In genomic region chr9:50725921-50726590, GRCm38 (mm10) we compare ENCODE assay signal across 11 mouse cellular contexts. TPM values are rescaled to one million over a fixed set of nuclear protein-coding genes. Genes with fewer than 3 reads are reported as not detected.
DNase-seq lines count a peak whose midpoint lies in the region; ATAC-seq and TF ChIP-seq lines count a peak whose summit lies in the region.
"Had no signal": no experiment of that assay in that cellular context is flagged by ENCODE, and none has a peak within 500 bp of the region (broad histone marks: within the 10 kb centered on the region; RNA-seq: fewer than 3 reads in every experiment).

No protein-coding gene starts in this region.

- H3K27ac ChIP-seq in heart, embryonic 12.5 days (ENCODE audit: poor library complexity, severe bottlenecking) = peak overlapping the region; percentile 70
- H3K27ac ChIP-seq in heart, postnatal 0 days (ENCODE audit: low read depth) = peak overlapping the region; percentile 76
- H3K27ac ChIP-seq in midbrain, embryonic 14.5 days (replicated peaks; ENCODE audit: low read depth, low read length) = peak overlapping the region; percentile 88
- no peak overlapping the region for H3K27ac ChIP-seq in stomach, postnatal 0 days (replicated peaks)

- H3K36me3 ChIP-seq in heart, embryonic 12.5 days = no peaks in the 10 kb centered on the region
- H3K36me3 ChIP-seq in heart, postnatal 0 days (replicated peaks; ENCODE audit: control insufficient read depth, insufficient read depth, low read length) = no peaks in the 10 kb centered on the region
- H3K36me3 ChIP-seq in midbrain, embryonic 14.5 days (ENCODE audit: control insufficient read depth, insufficient read depth, low read length) = no peaks in the 10 kb centered on the region
- no peaks in the 10 kb centered on the region for H3K36me3 ChIP-seq in stomach, postnatal 0 days (ENCODE audit: control insufficient read depth, insufficient read depth, low read length)

- no peak overlapping the region; the same call in 1 of the 2 replicates for H3K9ac ChIP-seq in heart, embryonic 12.5 days
- no peak overlapping the region for H3K9ac ChIP-seq in heart, postnatal 0 days (replicated peaks; ENCODE audit: low read depth, low read length)
- peak overlapping the region; percentile 80 for H3K9ac ChIP-seq in midbrain, embryonic 14.5 days (replicated peaks; ENCODE audit: low read length)
- no peak overlapping the region for H3K9ac ChIP-seq in stomach, postnatal 0 days (ENCODE audit: low read length)

- no peaks in the 10 kb centered on the region for H3K9me3 ChIP-seq in heart, embryonic 12.5 days (replicated peaks)
- H3K9me3 ChIP-seq in heart, postnatal 0 days (replicated peaks; ENCODE audit: control insufficient read depth, low read length) = no peaks in the 10 kb centered on the region
- no peaks in the 10 kb centered on the region for H3K9me3 ChIP-seq in midbrain, embryonic 14.5 days (ENCODE audit: control insufficient read depth, low read length)
- H3K9me3 ChIP-seq in stomach, postnatal 0 days (ENCODE audit: control insufficient read depth, low read length) = no peaks in the 10 kb centered on the region

- no peak overlapping the region for H3K4me3 ChIP-seq in heart, embryonic 12.5 days
- no peak overlapping the region for H3K4me3 ChIP-seq in heart, postnatal 0 days (ENCODE audit: low read depth, low read length)
- peak overlapping the region; percentile 64 for H3K4me3 ChIP-seq in midbrain, embryonic 14.5 days (replicated peaks; ENCODE audit: low read depth, low read length)
- no peak overlapping the region for H3K4me3 ChIP-seq in stomach, postnatal 0 days (ENCODE audit: low read depth, low read length)

- no peak for TF ChIP-seq CTCF in heart, postnatal 0 days (IDR thresholded peaks at IDR 0.05; ENCODE audit: low read depth)
- TF ChIP-seq CTCF in stomach, postnatal 0 days (IDR thresholded peaks at IDR 0.05; ENCODE audit: low read depth) = no peak

- TF ChIP-seq EP300 in heart, postnatal 0 days (IDR thresholded peaks at IDR 0.05; ENCODE audit: low read depth) = no peak
- no peak for TF ChIP-seq EP300 in stomach, postnatal 0 days (optimal IDR thresholded peaks at IDR 0.05)

- H3K27me3 ChIP-seq in heart, embryonic 12.5 days (replicated peaks) = no peaks in the 10 kb centered on the region
- H3K27me3 ChIP-seq in heart, postnatal 0 days (ENCODE audit: control insufficient read depth, insufficient read depth, low read length) = no peaks in the 10 kb centered on the region
- H3K27me3 ChIP-seq in midbrain, embryonic 14.5 days (ENCODE audit: control insufficient read depth, insufficient read depth, low read length) = no peaks in the 10 kb centered on the region
- no peaks in the 10 kb centered on the region for H3K27me3 ChIP-seq in stomach, postnatal 0 days (ENCODE audit: control insufficient read depth, insufficient read depth, low read length)

- H3K4me1 ChIP-seq in heart, embryonic 12.5 days (replicated peaks) = peaks cover 56% of the 10 kb centered on the region
- peaks cover 33% of the 10 kb centered on the region for H3K4me1 ChIP-seq in heart, postnatal 0 days (ENCODE audit: control insufficient read depth, insufficient read depth)
- peaks cover 43% of the 10 kb centered on the region for H3K4me1 ChIP-seq in midbrain, embryonic 14.5 days (ENCODE audit: control insufficient read depth, insufficient read depth, low read length)
- peaks cover 4% of the 10 kb centered on the region; the same call in 1 of the 2 replicates for H3K4me1 ChIP-seq in stomach, postnatal 0 days (replicated peaks; ENCODE audit: control insufficient read depth, insufficient read depth)

- no peak for DNase-seq in heart, adult 9 months (ENCODE audit: low spot score in 2 of 2)
- peak; percentile 42 for DNase-seq in embryo, embryonic 10 days (ENCODE audit: low spot score)
- peak; percentile 37 for DNase-seq in heart, postnatal 0 days (ENCODE audit: low spot score)
- DNase-seq in midbrain, embryonic 14.5 days = peak; percentile 52
- DNase-seq in layer of hippocampus, postnatal 14 days (ENCODE audit: low spot score in 2 of 2) = no peak
- no peak for DNase-seq in T-cell, adult 2 months (ENCODE audit: low spot score)
- DNase-seq in stomach, postnatal 0 days (ENCODE audit: low spot score) = no peak
- DNase-seq: adrenal gland, postnatal 14 days had no signal

- ATAC-seq in heart, embryonic 12.5 days (ENCODE audit: insufficient number of reproducible peaks, low FRiP score) = no peak
- no peak for ATAC-seq in heart, postnatal 0 days (ENCODE audit: insufficient read depth, low read depth)
- ATAC-seq in midbrain, embryonic 14.5 days (ENCODE audit: low FRiP score, low TSS enrichment) = no peak
- no peak for ATAC-seq in stomach, postnatal 0 days (ENCODE audit: low FRiP score, low TSS enrichment)

- H3K4me2 ChIP-seq in heart, embryonic 12.5 days = peak overlapping the region; percentile 89
- peak overlapping the region; percentile 81 for H3K4me2 ChIP-seq in heart, postnatal 0 days (ENCODE audit: low read depth, low read length)
- H3K4me2 ChIP-seq in midbrain, embryonic 14.5 days (ENCODE audit: low read length) = peak overlapping the region; percentile 83
- H3K4me2 ChIP-seq in stomach, postnatal 0 days (replicated peaks; ENCODE audit: low read depth) = no peak overlapping the region

- WGBS in heart, embryonic 12.5 days = 40% methylated on average over 8 of the region's 8 CpGs
- 24% methylated on average over 8 of the region's 8 CpGs for WGBS in heart, postnatal 0 days
- 19% methylated on average over 8 of the region's 8 CpGs for WGBS in midbrain, embryonic 14.5 days
- WGBS in stomach, postnatal 0 days = 53% methylated on average over 8 of the region's 8 CpGs

RNA-seq across cellular contexts. Expression of gene Dixdc1, which starts 13.3 kb away (rescaled TPM):
- 9.2 and 10.8 TPM in 2 replicates for polyA plus RNA-seq in heart, embryonic 12.5 days (2016; fragmentation: Nextera tagmentation; extraction: Ambion mirVana)
- total RNA-seq in heart, postnatal 0 days (2014; rRNA removed; ENCODE audit: low replicate concordance) = 7.7 and 19.8 TPM in 2 replicates
- 6.9 and 7.1 TPM in 2 replicates for polyA plus RNA-seq in heart, postnatal 0 days (2015; fragmentation: Nextera tagmentation; extraction: Ambion mirVana)
- polyA plus RNA-seq in midbrain, embryonic 14.5 days (2014; fragmentation: Nextera tagmentation; extraction: Ambion mirVana) = 31.5 and 35.1 TPM in 2 replicates
- total RNA-seq in layer of hippocampus, postnatal 14 days (2021) = 10 to 100 TPM; 75.2 to 79.8 TPM
- polyA plus RNA-seq in stomach, postnatal 0 days (2015; fragmentation: Nextera tagmentation; extraction: Ambion mirVana) = 6.6 and 6.9 TPM in 2 replicates
- total RNA-seq: neutrophil, adult 5-6 weeks had no signal

RNA-seq across cellular contexts. Expression of gene 2310030G06Rik, which starts 20.3 kb away (rescaled TPM):
- 9.5 and 13.2 TPM in 2 replicates for polyA plus RNA-seq in heart, embryonic 12.5 days (2016; fragmentation: Nextera tagmentation; extraction: Ambion mirVana)
- total RNA-seq in heart, postnatal 0 days (2014; rRNA removed; ENCODE audit: low replicate concordance) = 3.6 and 4.8 TPM in 2 replicates
- 10.6 and 11.0 TPM in 2 replicates for polyA plus RNA-seq in heart, postnatal 0 days (2015; fragmentation: Nextera tagmentation; extraction: Ambion mirVana)
- polyA plus RNA-seq in midbrain, embryonic 14.5 days (2014; fragmentation: Nextera tagmentation; extraction: Ambion mirVana) = 0.89 and 1.1 TPM in 2 replicates
- total RNA-seq in layer of hippocampus, postnatal 14 days (2021) = 1 to 10 TPM; 1.5 to 2.1 TPM
- polyA plus RNA-seq in stomach, postnatal 0 days (2015; fragmentation: Nextera tagmentation; extraction: Ambion mirVana) = 22.3 and 22.4 TPM in 2 replicates
- total RNA-seq: hematopoietic stem cell, adult 5-6 weeks; neutrophil, adult 5-6 weeks had no signal

RNA-seq across cellular contexts. Expression of gene Cryab, which starts 25.1 kb away (rescaled TPM):
- polyA plus RNA-seq in heart, embryonic 12.5 days (2016; fragmentation: Nextera tagmentation; extraction: Ambion mirVana) = 1,032 and 1,048 TPM in 2 replicates
- 758 and 766 TPM in 2 replicates for total RNA-seq in heart, postnatal 0 days (2014; rRNA removed; ENCODE audit: low replicate concordance)
- 1,736 and 1,781 TPM in 2 replicates for polyA plus RNA-seq in heart, postnatal 0 days (2015; fragmentation: Nextera tagmentation; extraction: Ambion mirVana)
- polyA plus RNA-seq in midbrain, embryonic 14.5 days (2014; fragmentation: Nextera tagmentation; extraction: Ambion mirVana) = 2.5 and 3.7 TPM in 2 replicates
- total RNA-seq in layer of hippocampus, postnatal 14 days (2021) = 10 to 100 TPM; 77.7 to 89.3 TPM
- 147 and 174 TPM in 2 replicates for polyA plus RNA-seq in stomach, postnatal 0 days (2015; fragmentation: Nextera tagmentation; extraction: Ambion mirVana)
- total RNA-seq: neutrophil, adult 5-6 weeks had no signal

RNA-seq across cellular contexts. Expression of gene Hspb2, which starts 26.1 kb away (rescaled TPM):
- 284 and 285 TPM in 2 replicates for polyA plus RNA-seq in heart, embryonic 12.5 days (2016; fragmentation: Nextera tagmentation; extraction: Ambion mirVana)
- total RNA-seq in heart, postnatal 0 days (2014; rRNA removed; ENCODE audit: low replicate concordance) = 241 and 266 TPM in 2 replicates
- polyA plus RNA-seq in heart, postnatal 0 days (2015; fragmentation: Nextera tagmentation; extraction: Ambion mirVana) = 309 and 313 TPM in 2 replicates
- polyA plus RNA-seq in midbrain, embryonic 14.5 days (2014; fragmentation: Nextera tagmentation; extraction: Ambion mirVana) = 1.5 TPM in 1 of 2 replicates, not detected in the other
- total RNA-seq in layer of hippocampus, postnatal 14 days (2021) = 1 to 10 TPM; 1.3 to 1.8 TPM
- polyA plus RNA-seq in stomach, postnatal 0 days (2015; fragmentation: Nextera tagmentation; extraction: Ambion mirVana) = 21.6 and 23.4 TPM in 2 replicates
- total RNA-seq: hematopoietic stem cell, adult 5-6 weeks; neutrophil, adult 5-6 weeks had no signal

RNA-seq across cellular contexts. Expression of gene Fdxacb1, which starts 42.0 kb away (rescaled TPM):
- polyA plus RNA-seq in heart, embryonic 12.5 days (2016; fragmentation: Nextera tagmentation; extraction: Ambion mirVana) = 8.0 and 10.3 TPM in 2 replicates
- 7.4 and 10.0 TPM in 2 replicates for total RNA-seq in heart, postnatal 0 days (2014; rRNA removed; ENCODE audit: low replicate concordance)
- 7.9 and 8.1 TPM in 2 replicates for polyA plus RNA-seq in heart, postnatal 0 days (2015; fragmentation: Nextera tagmentation; extraction: Ambion mirVana)
- 12.5 and 14.3 TPM in 2 replicates for polyA plus RNA-seq in midbrain, embryonic 14.5 days (2014; fragmentation: Nextera tagmentation; extraction: Ambion mirVana)
- total RNA-seq in layer of hippocampus, postnatal 14 days (2021) = 1 to 10 TPM; 5.4 to 6.6 TPM
- polyA plus RNA-seq in stomach, postnatal 0 days (2015; fragmentation: Nextera tagmentation; extraction: Ambion mirVana) = 7.2 and 8.3 TPM in 2 replicates

Comparison
In these comparisons a context has a peak if more than half of its experiments do, and no peak if none do; other contexts are left out.
1. DNase-seq: peak in embryo, embryonic 10 days (single experiment), heart, postnatal 0 days (single experiment) and midbrain, embryonic 14.5 days (single experiment); none in heart, adult 9 months (0 of 2), layer of hippocampus, postnatal 14 days (0 of 2), T-cell, adult 2 months (single experiment) and stomach, postnatal 0 days (single experiment).
2. RNA of gene Cryab, which starts 25.1 kb away (polyA plus RNA-seq): 1,736 to 1,781 TPM in heart, postnatal 0 days, 1,032 to 1,048 TPM in heart, embryonic 12.5 days and 147 to 174 TPM in stomach, postnatal 0 days; 2.5 to 3.7 TPM in midbrain, embryonic 14.5 days; every median in the first group is over 10 times any median in the second.